Mouse (Mus musculus): Measurements from ENCODE around the gene Gpr162.
"Not testable (repeated sequence)": the region's sequence is repeated elsewhere in the genome, so short reads cannot be mapped to it uniquely, and the experiment has no call there.

Gpr162 gene

DNA sequence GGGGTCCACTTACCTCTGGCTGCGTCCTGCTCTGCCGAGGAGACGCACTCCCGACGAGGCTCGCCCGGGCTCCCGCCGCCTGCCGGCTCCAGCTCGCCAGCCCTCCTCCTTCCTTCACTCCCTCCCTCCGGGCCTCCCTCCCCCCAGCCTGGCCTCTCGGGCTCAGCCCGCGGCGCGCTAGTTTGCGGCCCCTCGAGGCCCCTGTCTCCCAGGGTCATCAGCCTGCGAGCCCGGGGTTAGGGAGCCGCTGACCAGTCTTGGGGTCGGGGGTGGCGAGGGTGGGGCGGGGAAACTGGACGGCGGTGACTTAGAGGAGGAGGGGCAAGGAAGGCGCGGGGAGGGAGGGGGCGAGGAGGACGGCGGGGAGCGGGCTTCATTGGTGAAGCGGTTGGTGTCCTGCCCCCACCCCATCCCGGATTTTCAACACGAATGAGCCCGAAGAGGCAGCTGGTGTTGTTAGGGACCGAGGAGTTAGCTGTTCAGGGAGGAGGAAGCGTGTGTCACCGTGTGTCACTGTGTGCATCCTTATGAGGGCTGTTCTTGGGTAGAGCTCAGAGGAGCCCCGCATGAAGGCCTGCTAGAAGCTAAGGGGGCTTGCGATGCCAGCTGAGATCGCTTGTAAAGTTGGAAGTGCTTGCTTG is at the start of gene Gpr162:
Gpr162 (minus strand) TSS at position 326 of the 641 bp plus-strand sequence.
- no peak for DNase-seq (ENCODE audit: low spot score)

DNA sequence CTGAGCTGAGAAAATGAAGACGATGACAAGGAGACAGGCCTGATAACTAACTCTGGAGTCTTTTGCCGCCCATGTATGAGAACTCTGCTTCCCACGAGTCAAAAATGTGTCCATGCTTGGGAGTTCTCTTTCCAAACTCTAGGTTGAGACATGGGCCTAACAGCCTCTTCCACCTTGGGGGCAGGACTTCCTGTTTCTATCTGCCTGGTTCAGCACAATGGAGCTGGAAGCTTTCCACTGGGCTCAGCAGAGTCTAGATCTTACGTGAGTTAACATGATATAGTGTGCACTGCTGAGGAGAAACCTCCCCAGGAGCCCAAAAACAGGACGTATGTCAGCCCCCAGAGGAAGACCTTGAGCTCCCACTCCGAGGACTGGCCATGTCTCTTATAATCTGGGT is 49.4 kb upstream of the Gpr162 start:
- no peak for DNase-seq (ENCODE audit: low spot score)

DNA sequence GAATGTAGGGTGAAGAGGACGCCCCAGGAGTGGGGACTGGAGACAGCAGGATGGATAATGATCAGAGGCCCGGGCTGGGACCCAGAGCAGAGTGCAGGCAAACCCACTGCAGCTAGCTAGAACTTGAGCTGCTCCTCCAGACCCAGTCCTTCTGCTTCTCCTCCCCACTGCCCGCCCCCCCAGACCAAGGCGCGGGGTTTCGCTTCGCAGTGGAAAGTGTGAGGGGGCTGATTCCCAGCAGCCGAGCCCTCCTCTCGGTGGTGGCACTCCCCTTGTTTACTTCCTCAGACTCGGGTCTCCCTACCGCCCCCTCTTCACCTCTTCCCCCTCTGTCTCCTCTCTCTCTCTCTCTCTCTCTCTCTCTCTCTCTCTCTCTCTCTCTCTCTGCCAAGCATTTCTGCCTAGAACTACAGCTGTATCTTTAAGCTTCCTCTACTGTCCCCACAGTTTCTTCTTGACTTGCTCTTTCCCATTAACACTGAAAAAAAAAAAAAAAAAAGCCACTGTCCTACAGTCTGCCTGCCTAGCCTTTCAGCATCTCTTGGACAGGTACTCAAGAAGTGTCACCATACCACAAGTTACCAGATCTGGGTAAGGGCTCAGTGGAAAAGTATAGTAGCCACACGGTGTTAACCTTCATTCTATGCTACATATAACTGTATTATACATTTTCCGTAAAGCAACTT is 47.9 kb upstream of the Gpr162 start, which contains the start of gene Lag3:
Lag3 (minus strand) TSS at position 173 of the 686 bp plus-strand sequence.
- no peak for DNase-seq (ENCODE audit: low spot score)

DNA sequence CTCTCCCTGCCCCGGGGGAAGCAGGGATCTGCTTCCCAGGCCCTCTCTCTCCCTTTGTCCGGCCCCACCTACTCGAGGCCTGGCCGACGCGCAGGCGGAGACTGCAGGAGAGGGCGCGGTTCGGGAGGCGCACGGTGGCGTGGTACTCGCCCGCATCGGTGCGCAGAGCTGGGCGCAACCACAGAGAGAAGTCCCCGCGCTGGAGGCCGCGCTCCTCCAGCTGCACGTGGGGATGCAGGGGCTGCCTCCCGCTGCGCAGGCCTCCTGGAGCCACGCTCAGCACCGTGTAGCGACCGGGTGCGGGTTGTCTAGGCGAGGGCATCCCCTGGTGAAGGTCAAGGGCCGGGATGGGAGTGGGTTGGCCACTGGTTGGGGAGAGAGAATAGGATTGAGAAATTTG is 46.2 kb upstream of the Gpr162 start:
- DNase-seq (ENCODE audit: low spot score) = no peak

DNA sequence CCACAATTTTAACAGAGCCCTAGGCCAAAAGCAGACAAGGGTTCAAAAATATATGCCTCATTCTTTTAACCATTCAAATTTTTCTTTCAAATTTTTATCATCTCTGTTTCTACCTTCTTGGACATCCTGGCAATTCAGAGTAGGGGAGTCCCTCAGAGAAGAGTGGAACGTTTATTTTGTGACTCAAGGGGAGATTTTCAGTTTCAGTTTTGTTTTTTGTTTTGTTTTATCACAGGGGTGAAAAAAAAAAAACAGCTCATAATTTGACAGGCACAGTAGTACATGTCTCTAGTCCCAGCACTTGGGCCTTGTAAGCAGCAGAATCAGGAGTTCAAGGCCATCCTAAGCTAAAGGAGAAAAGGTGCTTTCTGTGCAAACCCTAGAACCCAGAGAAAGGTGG is 44.0 kb upstream of the Gpr162 start:
- DNase-seq (ENCODE audit: low spot score) = no peak

DNA sequence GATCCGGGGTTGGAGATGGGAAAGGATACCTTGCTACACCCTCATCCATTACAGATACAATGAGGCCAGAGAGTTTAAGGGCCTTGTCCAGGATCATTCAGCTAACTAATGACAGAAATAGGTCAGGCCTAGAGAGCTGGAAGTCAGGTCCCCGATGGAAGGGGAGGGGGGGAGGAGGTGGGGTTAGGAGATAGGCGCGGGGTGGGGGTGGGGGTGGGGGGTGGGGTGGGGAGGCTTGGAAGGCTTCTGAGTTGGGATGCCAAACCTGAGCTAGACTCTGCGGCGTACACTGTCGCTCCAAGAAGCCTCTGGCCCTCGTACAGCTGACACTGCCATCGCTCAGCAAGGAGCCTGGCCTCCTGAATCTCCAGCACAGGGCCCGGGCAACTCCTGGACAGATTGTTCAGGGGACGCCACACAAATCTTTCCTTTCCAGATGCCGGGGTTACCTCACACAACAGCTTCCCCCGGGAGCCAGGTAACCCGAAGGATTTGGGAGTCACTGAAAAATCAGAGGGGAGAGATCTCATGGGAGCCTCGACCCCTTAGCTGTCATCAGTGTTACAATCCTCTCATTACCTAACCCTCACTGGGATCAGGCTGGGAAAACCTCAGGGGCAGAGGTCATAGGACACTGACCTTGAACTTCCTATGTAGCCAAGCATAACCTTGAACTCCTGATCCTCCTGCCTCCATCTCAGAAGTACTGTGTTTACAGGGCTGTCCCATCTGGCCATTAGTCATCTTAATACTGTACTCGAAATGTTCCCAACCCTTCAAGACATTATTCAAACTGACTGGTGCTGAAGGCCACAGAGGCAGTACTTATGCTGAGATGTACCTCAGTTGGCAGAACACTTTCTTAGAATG is 41.4 kb upstream of the Gpr162 start:
- no peak for DNase-seq (ENCODE audit: low spot score)

DNA sequence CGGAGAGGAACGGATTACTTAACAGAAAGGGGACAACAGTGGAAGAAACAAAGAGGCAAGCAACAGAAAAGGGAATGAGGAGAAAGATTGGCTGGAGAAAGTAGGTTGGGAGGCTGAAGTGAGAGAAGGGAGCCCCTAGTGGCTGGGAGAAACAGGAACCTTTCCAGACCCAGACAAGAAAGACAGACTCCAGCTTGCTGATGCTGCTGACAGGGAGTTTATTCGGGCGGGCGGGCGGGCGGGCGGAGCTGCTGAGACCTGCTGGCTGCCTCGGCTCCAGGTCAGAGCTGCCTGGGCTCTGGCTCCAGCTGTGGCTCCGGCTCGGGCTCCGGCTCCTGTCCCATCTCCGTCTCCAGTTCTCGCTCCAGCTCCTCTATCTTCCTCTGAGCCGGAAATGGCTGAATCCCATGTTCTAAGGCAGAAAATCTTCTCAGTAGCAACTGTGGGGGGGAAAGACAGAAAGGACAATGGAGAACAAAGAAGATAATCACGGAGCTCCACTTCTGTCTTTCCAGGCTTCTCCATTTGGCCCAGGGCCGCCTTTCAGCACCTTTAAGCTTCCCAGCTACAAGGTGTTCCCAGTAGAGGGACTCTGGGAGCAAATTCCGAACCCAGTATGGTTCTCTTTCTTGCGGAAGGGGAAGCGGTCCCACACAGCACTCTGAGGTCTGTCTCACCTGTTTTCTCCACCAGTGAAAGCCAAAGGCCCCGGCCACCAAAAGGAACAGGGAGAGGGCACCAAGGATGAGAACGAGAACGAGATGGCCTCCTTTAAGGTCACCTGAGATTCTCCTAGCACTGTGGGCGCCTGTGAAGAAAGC is 40.6 kb upstream of the Gpr162 start:
- peak; percentile 84 for DNase-seq (ENCODE audit: low spot score)

DNA sequence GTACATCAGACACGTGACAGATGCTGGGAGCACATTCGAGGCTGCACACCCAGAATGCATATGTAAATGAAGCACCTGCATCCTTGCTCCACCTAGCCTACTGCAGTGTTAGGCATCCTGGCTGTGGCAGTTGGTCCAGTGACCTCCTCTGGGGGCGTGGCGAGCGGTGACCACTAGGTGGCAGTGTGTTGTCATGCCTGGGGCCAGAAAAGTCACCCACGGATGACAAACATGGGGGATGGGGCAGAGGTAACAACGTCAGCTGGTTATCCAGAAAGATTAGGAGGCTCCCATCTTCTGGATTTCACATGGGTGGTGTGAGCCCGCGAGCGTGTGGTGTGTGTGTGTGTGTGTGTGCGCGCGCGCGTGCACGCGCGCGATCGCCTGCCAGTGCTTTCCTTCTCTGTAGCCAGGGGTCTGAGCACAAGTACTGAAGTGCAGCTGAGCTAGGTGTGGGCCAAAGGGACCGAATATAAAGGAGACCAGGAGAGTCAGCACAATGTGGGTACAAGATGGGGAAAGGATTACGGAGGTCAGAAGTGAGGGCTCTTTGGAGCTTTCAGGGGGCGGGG is 39.9 kb upstream of the Gpr162 start:
- DNase-seq (ENCODE audit: low spot score) = peak; percentile 89

DNA sequence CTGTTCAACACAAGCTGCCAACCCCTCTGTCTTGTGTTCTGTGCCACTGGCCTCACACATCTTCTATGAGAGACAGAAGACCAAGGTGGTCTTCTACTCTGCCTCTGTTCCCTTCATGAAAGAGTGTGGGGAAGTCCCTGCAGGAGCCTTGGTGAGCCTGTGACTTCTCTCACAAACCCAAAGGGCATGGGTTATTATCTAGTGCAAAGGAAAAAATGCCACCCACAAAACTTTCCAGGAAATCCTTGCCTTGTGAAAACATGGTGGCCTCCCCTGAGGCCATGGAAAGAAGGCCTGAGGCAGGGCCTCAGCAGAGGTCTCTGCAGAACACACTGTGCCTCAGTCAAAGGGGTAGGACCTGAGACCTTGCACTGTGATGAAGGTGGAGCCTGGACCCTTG is 38.1 kb upstream of the Gpr162 start:
- DNase-seq (ENCODE audit: low spot score) = no peak

DNA sequence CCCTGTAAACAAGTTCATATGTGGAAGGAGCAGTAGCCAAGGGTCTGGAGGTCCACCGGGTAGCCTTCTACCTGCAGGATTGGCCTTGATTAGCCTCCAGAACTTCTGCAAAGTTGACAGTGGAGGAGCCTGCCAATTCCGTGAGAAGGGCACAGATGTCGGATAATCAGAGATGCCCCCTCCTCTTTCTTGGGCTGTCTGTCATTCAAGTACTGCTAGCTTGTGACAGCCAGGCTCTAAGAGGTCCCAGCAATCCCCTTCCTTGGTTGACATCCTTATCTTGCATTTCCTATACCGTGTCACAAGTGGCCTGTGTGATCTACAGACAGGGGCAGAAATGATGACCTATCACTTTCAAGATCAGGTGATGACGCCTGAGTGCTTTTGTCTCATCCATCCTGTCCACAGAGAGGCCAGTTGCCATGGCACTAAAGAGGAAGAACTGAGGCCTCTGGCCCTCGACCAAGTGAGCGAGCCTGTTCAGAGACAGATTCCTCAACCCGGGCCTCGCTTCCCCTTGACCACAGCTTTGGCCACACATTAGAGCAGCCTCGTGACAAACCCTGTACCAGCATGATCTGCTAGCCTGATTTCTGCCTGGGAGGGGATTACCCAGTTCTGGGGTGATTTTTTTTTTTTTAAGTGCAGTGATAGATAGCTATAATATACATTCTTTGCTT is 37.2 kb upstream of the Gpr162 start:
- no peak for DNase-seq (ENCODE audit: low spot score)

DNA sequence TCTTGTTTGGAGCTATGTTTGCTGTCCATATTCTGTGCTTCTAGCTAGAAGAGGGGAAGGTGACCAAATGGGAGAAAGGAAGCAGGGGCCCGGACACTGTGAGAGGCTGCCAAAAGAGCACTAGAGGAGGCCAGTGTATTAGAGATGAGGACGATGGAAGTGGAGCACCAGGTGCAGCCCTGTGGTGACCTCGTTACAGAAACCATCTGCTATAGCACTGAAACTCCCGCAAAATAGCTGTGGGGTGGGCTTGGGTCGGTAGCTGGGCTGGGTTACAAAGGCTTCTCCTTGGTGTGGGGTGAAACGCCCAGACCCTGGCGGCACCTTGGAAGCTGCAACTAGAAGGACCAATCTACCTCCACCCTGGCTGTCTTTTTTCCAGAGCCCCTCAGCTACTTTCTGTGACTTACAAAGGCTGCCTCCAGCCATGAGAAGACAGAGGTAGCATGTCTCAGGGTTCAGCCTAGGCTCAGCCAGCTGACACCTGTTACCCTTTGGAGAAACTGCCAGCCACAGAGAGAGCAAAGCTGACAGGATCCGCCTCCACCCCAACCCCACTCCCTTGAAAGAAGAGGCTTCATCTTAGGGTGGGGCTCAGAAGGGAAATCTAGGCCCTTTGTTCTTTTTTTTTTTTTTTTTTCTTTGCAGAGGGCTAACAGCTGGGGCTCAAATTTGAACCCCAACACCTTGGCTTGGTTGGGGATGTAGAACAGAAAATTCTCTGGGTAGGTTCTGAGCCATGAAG is 36.4 kb upstream of the Gpr162 start:
- no peak for DNase-seq (ENCODE audit: low spot score)

DNA sequence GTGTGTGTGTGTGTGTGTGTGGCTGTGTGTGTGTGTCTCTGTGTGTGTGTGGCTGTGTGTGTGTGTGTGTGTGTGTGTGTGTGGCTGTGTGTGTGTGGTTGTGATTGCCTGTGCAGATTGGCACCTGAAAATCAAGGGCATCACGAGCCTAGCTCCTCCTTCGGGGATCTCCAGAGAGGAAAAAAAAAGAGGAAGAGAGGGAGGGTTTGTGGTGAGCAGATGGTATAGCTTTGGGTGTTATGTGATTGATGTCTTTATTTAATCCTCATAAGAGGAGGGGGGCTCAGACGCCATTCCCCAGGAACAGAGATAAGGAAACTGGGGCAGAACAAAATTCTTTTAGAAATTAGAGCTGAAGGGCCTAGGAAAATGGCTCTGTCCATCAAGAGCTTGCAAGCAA is 34.6 kb upstream of the Gpr162 start:
- DNase-seq (ENCODE audit: low spot score) = no peak

DNA sequence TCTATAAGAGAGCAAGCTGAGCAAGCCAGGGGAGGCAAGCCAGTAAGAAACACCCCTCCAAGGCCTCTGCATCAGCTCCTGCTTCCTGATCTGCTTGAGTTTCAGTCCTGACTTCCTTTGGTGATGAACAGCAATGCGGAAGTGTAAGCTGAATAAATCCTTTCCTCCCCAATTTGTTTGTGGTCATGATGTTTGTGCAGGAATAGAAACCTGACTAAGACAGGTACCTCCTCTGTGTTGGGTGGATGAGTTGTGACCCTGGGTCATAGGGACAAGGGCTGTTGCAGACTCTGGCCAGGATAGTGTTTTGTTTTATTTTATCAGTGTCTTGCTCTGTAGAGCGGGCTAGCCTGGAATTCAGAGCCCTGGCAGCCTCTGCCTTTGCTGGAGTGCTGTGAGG is 30.3 kb upstream of the Gpr162 start:
- DNase-seq (ENCODE audit: low spot score) = not testable (repeated sequence)

DNA sequence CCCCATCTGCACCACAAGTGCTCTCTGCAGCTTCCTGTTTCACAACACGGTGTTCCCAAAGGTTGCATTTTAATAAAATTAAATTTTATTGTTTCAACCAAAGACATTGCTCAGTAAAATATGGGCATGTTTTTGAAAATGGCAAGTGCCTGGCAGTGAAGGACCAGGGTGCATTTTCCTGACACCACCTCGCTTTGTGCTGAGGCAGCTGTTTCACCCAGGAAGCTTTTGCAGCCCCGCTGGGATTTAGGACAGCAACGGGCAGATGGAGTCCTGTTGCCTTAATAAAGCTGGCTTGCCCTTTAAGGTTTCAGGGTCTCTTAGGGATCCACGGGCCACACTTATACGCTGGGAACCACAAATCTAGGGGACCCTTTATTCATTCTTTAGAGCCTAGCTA is 27.2 kb upstream of the Gpr162 start:
- no peak for DNase-seq (ENCODE audit: low spot score)

DNA sequence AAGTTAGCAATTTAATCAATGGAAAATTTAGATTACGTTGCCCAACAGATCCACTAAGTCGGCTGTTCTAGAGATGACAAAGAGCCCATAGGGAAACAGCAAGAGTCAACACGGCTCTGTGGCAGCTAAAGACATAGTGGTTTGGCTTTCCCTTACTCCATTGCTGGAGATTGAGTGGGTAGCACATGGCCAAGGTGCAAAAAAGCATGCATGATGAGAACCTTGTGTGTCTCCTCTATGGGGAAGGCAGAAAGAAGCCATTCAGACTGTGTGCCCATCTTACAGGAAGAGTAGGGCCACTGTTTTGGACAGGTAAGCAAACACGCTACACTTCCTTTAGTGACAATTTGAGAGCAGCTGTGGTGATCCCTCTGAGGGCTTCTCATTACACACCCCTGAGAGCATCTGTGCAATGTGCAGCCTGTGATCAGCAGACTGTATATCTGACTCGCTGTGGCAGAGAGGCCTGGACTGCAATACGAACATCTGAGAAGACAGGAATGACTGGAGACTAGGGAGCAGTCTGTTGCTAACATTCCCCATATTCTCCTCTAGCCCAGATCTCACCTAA is 24.9 kb upstream of the Gpr162 start:
- no peak for DNase-seq (ENCODE audit: low spot score)

DNA sequence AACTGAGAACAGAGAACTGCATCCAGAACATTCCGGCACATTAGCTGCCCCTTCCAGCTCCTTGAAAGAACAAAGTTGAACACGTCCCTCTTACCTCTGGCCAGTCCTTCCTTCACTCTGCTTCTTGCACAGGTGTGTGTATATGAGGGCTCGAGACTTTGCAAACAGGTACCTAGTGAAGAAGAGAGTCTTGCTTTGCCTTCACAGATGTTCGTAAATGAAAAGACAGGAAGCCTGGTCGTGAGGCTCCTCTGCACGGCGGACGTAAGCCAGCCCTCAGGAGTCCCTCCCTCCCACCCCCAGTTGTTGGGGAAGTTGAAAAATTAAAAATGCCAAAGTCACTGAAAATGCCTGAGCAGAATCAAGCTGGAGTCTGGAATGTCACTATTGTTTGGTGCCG is 24.2 kb upstream of the Gpr162 start, which contains the start of gene Cd4:
Cd4 (minus strand) TSS at position 236 of the 400 bp plus-strand sequence.
- no peak for DNase-seq (ENCODE audit: low spot score)

DNA sequence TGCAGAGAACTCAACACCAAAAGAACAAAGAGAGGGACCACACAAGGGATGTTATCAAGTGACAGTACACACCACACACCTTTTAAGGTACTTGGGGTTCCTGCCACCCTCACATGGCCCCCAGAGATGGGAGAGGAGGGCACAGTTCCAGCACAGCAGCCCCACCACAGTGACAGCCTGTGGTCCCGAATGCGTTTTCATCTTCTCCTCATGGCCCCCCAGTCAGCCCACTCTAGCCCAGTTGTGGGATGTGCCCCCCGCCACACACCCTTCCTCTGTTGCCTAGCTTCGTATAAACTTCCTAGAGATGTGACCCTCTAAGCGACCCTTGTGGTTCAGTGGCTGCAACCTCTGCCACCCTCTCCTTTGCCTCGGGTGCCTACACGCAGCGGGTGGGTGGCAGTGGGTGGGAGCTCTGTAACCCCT is 22.2 kb upstream of the Gpr162 start:
- DNase-seq (ENCODE audit: low spot score) = no peak

DNA sequence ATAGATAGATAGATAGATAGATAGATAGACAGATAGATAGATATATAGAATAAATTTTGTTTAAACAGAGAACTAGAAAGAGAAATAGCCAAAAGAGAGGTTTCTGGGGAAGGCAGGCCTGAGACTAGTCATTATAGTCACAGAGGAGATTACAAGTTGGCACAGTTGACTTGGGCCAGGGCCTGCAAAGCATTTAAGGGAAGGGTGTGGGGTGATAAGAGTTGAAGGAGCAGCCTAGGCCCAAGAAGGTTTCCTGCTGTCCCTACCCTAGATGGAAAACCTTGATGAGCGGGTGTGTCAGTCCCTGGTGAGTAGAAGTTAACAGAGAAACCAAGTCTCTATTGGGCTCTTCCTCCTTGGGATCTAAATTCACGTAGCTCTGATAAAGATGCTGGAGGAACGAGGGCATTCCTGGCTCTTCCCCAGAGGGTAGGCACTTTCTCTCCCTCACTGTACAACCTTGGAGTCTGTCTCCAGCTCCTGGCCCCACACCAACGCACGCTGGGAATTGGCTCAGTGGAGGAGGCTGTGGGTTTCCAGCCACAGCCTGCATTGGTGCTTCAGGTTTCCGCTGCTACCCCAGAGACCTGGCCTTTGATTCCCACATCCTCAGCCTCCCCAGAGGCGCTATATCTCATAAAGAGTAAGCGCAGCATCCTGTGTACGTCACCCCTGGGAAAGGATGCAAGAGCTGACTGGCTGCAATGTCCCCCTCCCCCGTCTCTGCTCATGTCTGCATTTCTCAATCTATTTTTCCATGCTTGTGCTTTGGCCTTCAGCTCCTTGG is 21.1 kb upstream of the Gpr162 start:
- no peak for DNase-seq (ENCODE audit: low spot score)

DNA sequence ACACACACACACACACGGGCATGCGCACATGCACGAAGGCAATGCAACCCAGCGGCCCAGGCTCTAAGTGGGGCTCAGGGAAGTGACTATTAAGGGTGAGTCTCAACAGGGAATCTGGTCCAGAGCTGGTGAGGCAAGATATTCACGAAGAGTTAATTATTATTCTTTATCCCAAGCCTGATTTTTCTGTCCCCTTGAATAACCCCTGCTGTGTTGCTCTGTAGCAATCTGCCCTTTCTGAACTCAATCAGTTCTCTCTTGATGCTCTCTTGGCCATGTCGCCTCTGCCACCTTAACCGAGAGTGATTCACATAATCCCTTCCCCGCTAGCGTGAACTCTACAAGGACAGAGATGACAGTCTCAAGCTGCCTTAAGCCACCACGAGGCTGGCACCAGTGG is 19.6 kb upstream of the Gpr162 start:
- no peak for DNase-seq (ENCODE audit: low spot score)

Data from left cerebral cortex, adult 11 months (tissue).